ENCODE assay signal across 9 mouse cellular contexts in the genomic region with DNA sequence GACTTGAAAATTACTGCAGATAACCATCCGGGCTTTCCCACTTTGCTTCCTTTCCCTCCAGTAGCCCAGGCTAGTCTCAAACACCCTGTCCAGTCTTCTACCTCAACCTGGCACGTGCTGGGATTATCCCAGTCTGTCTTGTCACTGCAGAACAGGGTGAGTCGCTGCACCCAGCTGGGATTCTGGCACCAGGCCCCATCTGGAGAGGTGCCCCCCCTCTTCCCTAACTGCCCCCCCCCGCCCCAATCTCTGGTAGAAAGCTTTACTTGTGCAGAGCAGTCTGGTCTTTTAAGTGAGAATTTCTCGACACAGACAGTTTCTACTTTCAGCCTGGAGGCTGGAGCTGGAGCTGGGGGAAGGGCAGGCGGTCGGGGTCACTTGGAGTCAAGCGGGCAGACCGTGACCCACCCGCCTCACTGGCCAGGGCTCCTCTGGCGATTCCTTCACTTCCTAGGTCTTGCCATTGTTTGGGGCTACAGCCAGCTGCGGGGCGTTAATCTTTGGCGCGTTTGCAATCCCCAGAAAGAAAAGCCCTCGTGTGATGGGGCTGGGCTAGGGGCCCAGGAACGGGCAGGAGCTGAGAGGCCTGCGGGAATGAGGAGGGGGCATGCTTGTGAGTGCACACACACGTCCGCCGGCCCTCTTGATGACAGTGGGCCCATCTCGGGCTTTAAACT. TPM values are rescaled to one million over a fixed set of nuclear protein-coding genes. Genes with fewer than 3 reads are reported as not detected.
DNase-seq lines count a peak whose midpoint lies in the region; ATAC-seq and TF ChIP-seq lines count a peak whose summit lies in the region.
"Had no signal": no experiment of that assay in that cellular context is flagged by ENCODE, and none has a peak within 500 bp of the region (broad histone marks: within the 10 kb centered on the region; RNA-seq: fewer than 3 reads in every experiment).

No protein-coding gene starts in this region.

- intact Hi-C loops in left cerebral cortex, adult 2 months (cut with DNase I), result no loop called here

- 0 out of 2 replicates have a peak, but pooled peaks have one; percentile 56 for ATAC-seq in kidney, embryonic 15.5 days (replicated peaks; ENCODE audit: low FRiP score)
- peak; percentile 53; the same call in 1 of the 2 replicates for ATAC-seq in hindbrain, embryonic 16.5 days
- peak; percentile 62 for ATAC-seq in neural tube, embryonic 11.5 days (ENCODE audit: insufficient read depth, low FRiP score, low TSS enrichment)
- ATAC-seq in megakaryocyte, adult 5-6 weeks (ENCODE audit: poor library complexity, severe bottlenecking), result no peak

- no peaks in the 10 kb centered on the region for H3K36me3 ChIP-seq in kidney, embryonic 15.5 days
- no peaks in the 10 kb centered on the region for H3K36me3 ChIP-seq in embryonic facial prominence, embryonic 10.5 days (replicated peaks)
- H3K36me3 ChIP-seq in hindbrain, embryonic 16.5 days (ENCODE audit: control insufficient read depth, insufficient read depth, low read length), result no peaks in the 10 kb centered on the region
- no peaks in the 10 kb centered on the region for H3K36me3 ChIP-seq in neural tube, embryonic 11.5 days (ENCODE audit: control insufficient read depth, insufficient read depth, low read length)

- H3K9ac ChIP-seq in kidney, embryonic 15.5 days, result no peak overlapping the region
- no peak overlapping the region for H3K9ac ChIP-seq in hindbrain, embryonic 16.5 days (ENCODE audit: low read depth, low read length)
- peak overlapping the region; percentile 19 for H3K9ac ChIP-seq in neural tube, embryonic 11.5 days (ENCODE audit: low read length)

- WGBS in kidney, embryonic 15.5 days, result 4% methylated on average over 22 of the region's 22 CpGs
- 1% methylated on average over 22 of the region's 22 CpGs for WGBS in embryonic facial prominence, embryonic 10.5 days
- WGBS in hindbrain, embryonic 16.5 days, result 2% methylated on average over 22 of the region's 22 CpGs
- WGBS in neural tube, embryonic 11.5 days, result 3% methylated on average over 22 of the region's 22 CpGs

- no peak for TF ChIP-seq CTCF in left cerebral cortex, adult 2 months (IDR thresholded peaks at IDR 0.05)

- H3K4me1 ChIP-seq in kidney, embryonic 15.5 days, result peaks cover 19% of the 10 kb centered on the region
- peaks cover 81% of the 10 kb centered on the region for H3K4me1 ChIP-seq in embryonic facial prominence, embryonic 10.5 days
- peaks cover 11% of the 10 kb centered on the region; the same call in 1 of the 2 replicates for H3K4me1 ChIP-seq in hindbrain, embryonic 16.5 days (ENCODE audit: control insufficient read depth, insufficient read depth, low read depth, low read length)
- H3K4me1 ChIP-seq in neural tube, embryonic 11.5 days (ENCODE audit: control insufficient read depth, insufficient read depth, low read length), result peaks cover 39% of the 10 kb centered on the region

- no peaks in the 10 kb centered on the region for H3K9me3 ChIP-seq in kidney, embryonic 15.5 days (replicated peaks)
- no peaks in the 10 kb centered on the region for H3K9me3 ChIP-seq in embryonic facial prominence, embryonic 10.5 days
- H3K9me3 ChIP-seq in hindbrain, embryonic 16.5 days (ENCODE audit: control insufficient read depth, low read length), result no peaks in the 10 kb centered on the region
- no peaks in the 10 kb centered on the region for H3K9me3 ChIP-seq in neural tube, embryonic 11.5 days (ENCODE audit: control insufficient read depth, low read length)

- peaks cover 92% of the 10 kb centered on the region for H3K27me3 ChIP-seq in kidney, embryonic 15.5 days
- peaks cover 98% of the 10 kb centered on the region for H3K27me3 ChIP-seq in embryonic facial prominence, embryonic 10.5 days (replicated peaks; ENCODE audit: low read depth, poor library complexity, severe bottlenecking)
- H3K27me3 ChIP-seq in hindbrain, embryonic 16.5 days (replicated peaks; ENCODE audit: control insufficient read depth, insufficient read depth, low read length), result peaks cover 44% of the 10 kb centered on the region
- peaks cover 28% of the 10 kb centered on the region for H3K27me3 ChIP-seq in neural tube, embryonic 11.5 days (ENCODE audit: control insufficient read depth, insufficient read depth, low read length)

- no peak overlapping the region for H3K27ac ChIP-seq in kidney, embryonic 15.5 days
- H3K27ac ChIP-seq in embryonic facial prominence, embryonic 10.5 days (replicated peaks), result peak overlapping the region; percentile 78
- H3K27ac ChIP-seq in hindbrain, embryonic 16.5 days (ENCODE audit: low read depth, low read length), result no peak overlapping the region
- peak overlapping the region; percentile 77 for H3K27ac ChIP-seq in neural tube, embryonic 11.5 days (ENCODE audit: low read depth, low read length)
- H3K27ac ChIP-seq in left cerebral cortex, adult 2 months, result no peak overlapping the region

- DNase-seq in kidney, postnatal 36 days, result no peak
- peak; percentile 71 for DNase-seq in embryonic facial prominence, embryonic 10.5 days (ENCODE audit: low spot score)
- DNase-seq in neural tube, embryonic 11.5 days (ENCODE audit: low spot score), result peak; percentile 80
- no peak for DNase-seq in yolk sac, embryonic 10.5 days (ENCODE audit: low spot score)
- no peak for DNase-seq in left cerebral cortex, adult 2 months (ENCODE audit: extremely low spot score in 1 of 2, low spot score in 2 of 2)

- no peak overlapping the region for H3K4me3 ChIP-seq in kidney, embryonic 15.5 days (replicated peaks)
- peak overlapping the region; percentile 36 for H3K4me3 ChIP-seq in embryonic facial prominence, embryonic 10.5 days
- H3K4me3 ChIP-seq in hindbrain, embryonic 16.5 days (ENCODE audit: low read length), result no peak overlapping the region
- H3K4me3 ChIP-seq in neural tube, embryonic 11.5 days (ENCODE audit: low read depth, low read length), result no peak overlapping the region
- H3K4me3 ChIP-seq in left cerebral cortex, adult 2 months, result no peak overlapping the region

- H3K4me2 ChIP-seq in kidney, embryonic 15.5 days, result peak overlapping the region; percentile 41
- peak overlapping the region; percentile 15; the same call in 1 of the 2 replicates for H3K4me2 ChIP-seq in hindbrain, embryonic 16.5 days (ENCODE audit: low read length)
- H3K4me2 ChIP-seq in neural tube, embryonic 11.5 days (ENCODE audit: low read depth), result no peak overlapping the region

RNA-seq across cellular contexts. Expression of gene Pax7, which starts 22.4 kb away (rescaled TPM):
- polyA plus RNA-seq in kidney, embryonic 15.5 days (2015; fragmentation: Nextera tagmentation; extraction: Ambion mirVana), result 0.05 and 0.10 TPM in 2 replicates
- 1.5 and 2.6 TPM in 2 replicates for polyA plus RNA-seq in embryonic facial prominence, embryonic 10.5 days (2016; fragmentation: Nextera tagmentation; extraction: Ambion mirVana)
- 0.24 and 0.60 TPM in 2 replicates for polyA plus RNA-seq in hindbrain, embryonic 16.5 days (2015; fragmentation: Nextera tagmentation; extraction: Ambion mirVana)
- polyA plus RNA-seq in neural tube, embryonic 11.5 days (2014; fragmentation: Nextera tagmentation; extraction: Ambion mirVana), result 3.4 and 3.8 TPM in 2 replicates
- not detected in 2 replicates for total RNA-seq in megakaryocyte, adult 5-6 weeks (2015)
- total RNA-seq in megakaryocyte, adult 5-6 weeks (2017), result not detected in 2 replicates
- total RNA-seq in left cerebral cortex, adult 2 months (2021), result not detected
- polyA plus RNA-seq: large intestine, adult 2 months had no signal

Comparison
In these comparisons a context has a peak if more than half of its experiments do, and no peak if none do; other contexts are left out.
1. H3K27ac ChIP-seq: peak in embryonic facial prominence, embryonic 10.5 days (single experiment) and neural tube, embryonic 11.5 days (single experiment); none in kidney, embryonic 15.5 days (single experiment), hindbrain, embryonic 16.5 days (single experiment) and left cerebral cortex, adult 2 months (single experiment).
2. DNase-seq: peak in embryonic facial prominence, embryonic 10.5 days (single experiment) and neural tube, embryonic 11.5 days (single experiment); none in kidney, postnatal 36 days (0 of 2), yolk sac, embryonic 10.5 days (single experiment) and left cerebral cortex, adult 2 months (0 of 2).